Mouse (Mus musculus) urinary bladder, adult 2 months (tissue): ENCODE data around the gene Hdac8. TPM values are rescaled to one million over a fixed set of nuclear protein-coding genes. Genes with fewer than 3 reads are reported as not detected.

Experiments used
- DNase-seq: peaks from one replicate; pipeline ENCODE4 v3.0.0; 2022; ENCODE audit warnings: low spot score
- polyA plus RNA-seq: library from polyadenylated mRNA; depleted of rRNA; stranded (reverse); fragments of >200 nt; gene quantifications from 2 replicates; pipeline ENCODE4 v1.2.3, GENCODE M21; 2012; rRNA removed

Gene Hdac8
- 14.0 and 15.6 TPM in 2 replicates for polyA plus RNA-seq

- peak; percentile 36 for DNase-seq
Measured at GRCm38 (mm10) chrX:102504644-102505481, at the start of gene Hdac8. Hdac8 (minus strand) TSS chrX:102505359.

GRCm38 (mm10) chrX:102509205-102509604, 4.0 kb upstream of the Hdac8 start:
- no peak for DNase-seq

GRCm38 (mm10) chrX:102504179-102504578, 980 bp downstream of the Hdac8 start:
- no peak for DNase-seq

GRCm38 (mm10) chrX:102493992-102494730, 11.0 kb downstream of the Hdac8 start:
- no peak for DNase-seq

GRCm38 (mm10) chrX:102485575-102485974, 19.6 kb downstream of the Hdac8 start:
- no peak for DNase-seq

GRCm38 (mm10) chrX:102479665-102480064, 25.5 kb downstream of the Hdac8 start:
- DNase-seq, result no peak

- no peak for DNase-seq
Measured at GRCm38 (mm10) chrX:102478965-102479364, 26.2 kb downstream of the Hdac8 start.

GRCm38 (mm10) chrX:102478481-102478880, 26.7 kb downstream of the Hdac8 start:
- DNase-seq, result no peak

- DNase-seq, result no peak
Measured at GRCm38 (mm10) chrX:102476784-102477183, 28.4 kb downstream of the Hdac8 start.

GRCm38 (mm10) chrX:102475555-102475954, 29.6 kb downstream of the Hdac8 start:
- DNase-seq, result no peak

GRCm38 (mm10) chrX:102418343-102419127, 86.6 kb downstream of the Hdac8 start:
- DNase-seq, result no peak

GRCm38 (mm10) chrX:102416972-102417371, 88.2 kb downstream of the Hdac8 start:
- DNase-seq, result no peak

- DNase-seq, result no peak
Measured at GRCm38 (mm10) chrX:102416386-102416785, 88.8 kb downstream of the Hdac8 start.

GRCm38 (mm10) chrX:102384765-102385164, 120.4 kb downstream of the Hdac8 start:
- DNase-seq, result no peak

GRCm38 (mm10) chrX:102383151-102383550, 122.0 kb downstream of the Hdac8 start:
- DNase-seq, result no peak

- no peak for DNase-seq
Measured at GRCm38 (mm10) chrX:102366510-102366909, 138.6 kb downstream of the Hdac8 start.

GRCm38 (mm10) chrX:102362244-102362643, 142.9 kb downstream of the Hdac8 start:
- no peak for DNase-seq

GRCm38 (mm10) chrX:102353412-102353811, 151.7 kb downstream of the Hdac8 start:
- DNase-seq, result no peak

- DNase-seq, result no peak
Measured at GRCm38 (mm10) chrX:102349843-102350731, 155.1 kb downstream of the Hdac8 start.

- DNase-seq, result no peak
Measured at GRCm38 (mm10) chrX:102348886-102349486, 156.2 kb downstream of the Hdac8 start.

GRCm38 (mm10) chrX:102341688-102342087, 163.5 kb downstream of the Hdac8 start:
- no peak for DNase-seq
